In genomic region chr8:105268342-105269074, GRCm38 (mm10) we compare ENCODE assay signal across 8 mouse cellular contexts. TPM values are rescaled to one million over a fixed set of nuclear protein-coding genes. Genes with fewer than 3 reads are reported as not detected.
DNase-seq lines count a peak whose midpoint lies in the region; ATAC-seq lines count a peak whose summit lies in the region.

No protein-coding gene starts in this region.

- H3K4me2 ChIP-seq in heart, embryonic 11.5 days: peak overlapping the region; percentile 74
- peak overlapping the region; percentile 89 for H3K4me2 ChIP-seq in stomach, embryonic 15.5 days

- peaks cover 5% of the 10 kb centered on the region; the same call in 1 of the 2 replicates for H3K9me3 ChIP-seq in heart, embryonic 11.5 days (replicated peaks; ENCODE audit: control insufficient read depth, low read length)
- H3K9me3 ChIP-seq in stomach, embryonic 15.5 days: no peaks in the 10 kb centered on the region

- DNase-seq in heart, adult 8-10 months (ENCODE audit: low spot score): no peak
- peak; percentile 84 for DNase-seq in cerebellum, adult 9-11 months
- peak; percentile 77 to 91 for DNase-seq in frontal cortex, postnatal 36 days (ENCODE audit: low spot score in 2 of 2)
- peak; percentile 71 to 84 for DNase-seq in layer of hippocampus, postnatal 14 days (ENCODE audit: low spot score in 2 of 2)
- DNase-seq in lung, postnatal 4 days: peak; percentile 56 to 76
- DNase-seq in T-cell, adult 2 months (ENCODE audit: low spot score): no peak

- H3K9ac ChIP-seq in heart, embryonic 11.5 days (ENCODE audit: low read depth, low read length): peak overlapping the region; percentile 58
- H3K9ac ChIP-seq in stomach, embryonic 15.5 days: no peak overlapping the region

- H3K36me3 ChIP-seq in heart, embryonic 11.5 days (ENCODE audit: control insufficient read depth, insufficient read depth, low read length): no peaks in the 10 kb centered on the region
- no peaks in the 10 kb centered on the region for H3K36me3 ChIP-seq in stomach, embryonic 15.5 days

- H3K4me1 ChIP-seq in heart, embryonic 11.5 days (ENCODE audit: control insufficient read depth, insufficient read depth, low read length): peaks cover 23% of the 10 kb centered on the region
- peaks cover 40% of the 10 kb centered on the region for H3K4me1 ChIP-seq in stomach, embryonic 15.5 days

- H3K4me3 ChIP-seq in heart, embryonic 11.5 days (ENCODE audit: low read depth, low read length): peak overlapping the region; percentile 48
- H3K4me3 ChIP-seq in stomach, embryonic 15.5 days (replicated peaks): peak overlapping the region; percentile 44

- no peak overlapping the region for H3K27ac ChIP-seq in heart, embryonic 11.5 days (ENCODE audit: low read depth, low read length)
- no peak overlapping the region for H3K27ac ChIP-seq in stomach, embryonic 15.5 days

- peak; percentile 18; the same call in 1 of the 2 replicates for ATAC-seq in heart, embryonic 11.5 days (replicated peaks; ENCODE audit: insufficient number of reproducible peaks, low FRiP score, low TSS enrichment)
- ATAC-seq in stomach, embryonic 15.5 days (ENCODE audit: insufficient read depth, low FRiP score, low read depth): no peak

- under 1% methylated on average over 65 of the region's 65 CpGs for WGBS in heart, embryonic 11.5 days (ENCODE audit: insufficient replicate concordance)
- 3% methylated on average over 65 of the region's 65 CpGs for WGBS in stomach, embryonic 15.5 days

- H3K27me3 ChIP-seq in heart, embryonic 11.5 days (ENCODE audit: control insufficient read depth, insufficient read depth, low read length): peaks cover 77% of the 10 kb centered on the region
- peaks cover 69% of the 10 kb centered on the region for H3K27me3 ChIP-seq in stomach, embryonic 15.5 days (replicated peaks)

RNA-seq across cellular contexts. Expression of gene Hsf4, which starts 1.1 kb away (rescaled TPM):
- polyA plus RNA-seq in heart, embryonic 11.5 days (2014; fragmentation: Nextera tagmentation; extraction: Ambion mirVana): not detected in 2 replicates
- total RNA-seq in heart, adult 8-10 months (2022): 1 to 10 TPM; 3.3 to 5.0 (median 4.5) TPM
- total RNA-seq in layer of hippocampus, postnatal 14 days (2021): 1 to 10 TPM; 1.4 to 1.9 TPM
- polyA plus RNA-seq in stomach, embryonic 15.5 days (2015; fragmentation: Nextera tagmentation; extraction: Ambion mirVana): 0.08 and 0.24 TPM in 2 replicates

RNA-seq across cellular contexts. Expression of gene Fbxl8, which starts 4.1 kb away (rescaled TPM):
- 2.3 and 2.8 TPM in 2 replicates for polyA plus RNA-seq in heart, embryonic 11.5 days (2014; fragmentation: Nextera tagmentation; extraction: Ambion mirVana)
- total RNA-seq in heart, adult 8-10 months (2022): 1 to 10 TPM; 2.0 to 2.6 (median 2.5) TPM
- 1 to 10 TPM in 1 of 2 experiments, under 1 TPM in 1; 0.52 to 1.1 TPM for total RNA-seq in layer of hippocampus, postnatal 14 days (2021)
- 3.7 and 4.4 TPM in 2 replicates for polyA plus RNA-seq in stomach, embryonic 15.5 days (2015; fragmentation: Nextera tagmentation; extraction: Ambion mirVana)

RNA-seq across cellular contexts. Expression of gene Tradd, which starts 4.1 kb away (rescaled TPM):
- polyA plus RNA-seq in heart, embryonic 11.5 days (2014; fragmentation: Nextera tagmentation; extraction: Ambion mirVana): 14.3 and 17.0 TPM in 2 replicates
- total RNA-seq in heart, adult 8-10 months (2022): 1 to 10 TPM; 3.7 to 5.7 (median 5.2) TPM
- total RNA-seq in layer of hippocampus, postnatal 14 days (2021): 1 to 10 TPM; 6.0 to 7.4 TPM
- 28.5 and 30.3 TPM in 2 replicates for polyA plus RNA-seq in stomach, embryonic 15.5 days (2015; fragmentation: Nextera tagmentation; extraction: Ambion mirVana)

RNA-seq across cellular contexts. Expression of gene Nol3, which starts 7.4 kb away (rescaled TPM):
- 1.8 and 2.0 TPM in 2 replicates for polyA plus RNA-seq in heart, embryonic 11.5 days (2014; fragmentation: Nextera tagmentation; extraction: Ambion mirVana)
- total RNA-seq in heart, adult 8-10 months (2022): 10 to 100 TPM; 23.7 to 28.3 (median 27.1) TPM
- total RNA-seq in layer of hippocampus, postnatal 14 days (2021): 1 to 10 TPM; 5.8 to 5.9 TPM
- polyA plus RNA-seq in stomach, embryonic 15.5 days (2015; fragmentation: Nextera tagmentation; extraction: Ambion mirVana): 1.4 and 1.7 TPM in 2 replicates

RNA-seq across cellular contexts. Expression of gene B3gnt9, which starts 13.6 kb away (rescaled TPM):
- 8.6 and 10.0 TPM in 2 replicates for polyA plus RNA-seq in heart, embryonic 11.5 days (2014; fragmentation: Nextera tagmentation; extraction: Ambion mirVana)
- 1 to 10 TPM; 2.5 to 3.8 (median 3.4) TPM for total RNA-seq in heart, adult 8-10 months (2022)
- 1 to 10 TPM; 3.6 to 4.2 TPM for total RNA-seq in layer of hippocampus, postnatal 14 days (2021)
- 26.1 and 27.4 TPM in 2 replicates for polyA plus RNA-seq in stomach, embryonic 15.5 days (2015; fragmentation: Nextera tagmentation; extraction: Ambion mirVana)

Comparison
In these comparisons a context has a peak if more than half of its experiments do, and no peak if none do; other contexts are left out.
1. DNase-seq: peak in cerebellum, adult 9-11 months (single experiment), frontal cortex, postnatal 36 days (2 of 2), layer of hippocampus, postnatal 14 days (2 of 2) and lung, postnatal 4 days (2 of 2); none in heart, adult 8-10 months (single experiment) and T-cell, adult 2 months (single experiment).